Mouse (Mus musculus) megakaryocyte, embryonic 14.5 days (primary cell): ENCODE measurements around the gene Gm48552.

Experiments used
- FLI1 ChIP-seq: IDR thresholded peaks from 2 replicates; pipeline ENCODE4 v1.6.1; 2012; ENCODE audit warnings: low read length, inconsistent platforms, mixed read lengths
- GATA1 ChIP-seq: IDR thresholded peaks from 3 replicates; pipeline ENCODE4 v1.6.1; 2012; ENCODE audit warnings: mixed read lengths, low read length, inconsistent platforms, borderline replicate concordance

- TF ChIP-seq GATA1 (no peak), FLI1 (no peak)
Observed at GRCm38 (mm10) chr10:81432868-81433262, 44.1 kb downstream of the Gm48552 start.
